Mouse (Mus musculus) urinary bladder, postnatal 14 days (tissue): ENCODE data around the gene Slc10a7.

Experiments used
- DNase-seq: peaks from one replicate; pipeline ENCODE4 v3.0.0; 2021; ENCODE audit warnings: low spot score

The Slc10a7 gene

GRCm38 (mm10) chr8:78624738-78625442 lies 115.7 kb downstream of the Slc10a7 start:
- DNase-seq: no peak

DNA sequence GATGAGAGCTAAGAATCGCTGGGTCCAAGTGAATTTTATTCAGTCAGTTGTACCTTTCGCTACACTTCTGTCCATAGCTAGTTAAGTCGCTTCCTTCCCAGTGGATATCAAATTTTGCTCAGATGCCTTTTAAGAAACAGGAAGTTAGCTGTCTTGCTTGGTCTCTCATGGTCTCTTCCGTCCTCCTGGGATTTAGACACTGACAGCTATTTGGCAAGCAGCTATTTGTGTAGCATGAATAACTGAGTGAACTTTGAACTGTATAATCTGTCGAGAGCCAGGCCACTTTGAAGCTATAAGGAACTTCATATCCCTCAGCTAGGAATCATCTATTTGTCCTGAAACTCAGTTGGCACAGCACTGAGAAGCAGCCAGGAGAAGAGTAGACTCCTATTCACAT lies 117.5 kb downstream of the Slc10a7 start:
- no peak for DNase-seq

- no peak for DNase-seq
Observed at GRCm38 (mm10) chr8:78627793-78628192, 118.6 kb downstream of the Slc10a7 start.

DNA sequence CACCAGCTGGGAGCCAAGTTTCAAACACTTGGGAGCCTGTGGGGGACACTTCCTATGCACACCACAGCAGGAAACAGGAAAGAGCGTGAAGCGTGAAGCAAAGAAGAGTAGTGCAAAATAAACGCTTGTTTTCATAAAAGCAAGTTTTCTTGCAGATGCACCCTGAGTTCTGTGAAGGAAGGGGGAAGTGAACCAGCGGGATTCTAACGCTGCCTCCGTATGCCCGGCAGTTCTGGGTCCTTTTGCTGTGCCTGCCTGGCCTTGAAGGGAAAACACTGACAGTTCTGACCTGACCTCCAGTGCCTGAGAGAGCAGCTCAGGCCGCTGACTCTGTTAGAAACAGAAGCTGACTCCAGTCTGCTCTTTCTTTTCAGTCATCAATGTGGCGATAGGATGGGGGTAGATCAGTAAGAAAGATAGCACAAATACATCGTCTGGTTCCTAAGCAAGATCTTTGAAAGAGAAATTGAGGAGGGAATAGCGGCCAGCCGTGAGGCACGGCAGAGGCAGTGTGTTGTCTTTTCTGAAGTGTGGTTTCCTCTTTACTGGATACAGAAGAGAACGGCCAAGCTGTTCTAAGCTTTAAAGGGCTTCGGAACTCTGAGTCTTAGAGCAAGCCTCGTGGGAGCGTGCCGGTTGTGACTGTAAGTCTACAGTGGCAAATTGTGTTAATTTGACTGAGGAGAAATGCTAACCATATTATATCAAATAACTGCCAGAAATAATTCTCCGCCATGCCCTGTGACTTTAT lies 121.4 kb downstream of the Slc10a7 start:
- DNase-seq: no peak

DNA sequence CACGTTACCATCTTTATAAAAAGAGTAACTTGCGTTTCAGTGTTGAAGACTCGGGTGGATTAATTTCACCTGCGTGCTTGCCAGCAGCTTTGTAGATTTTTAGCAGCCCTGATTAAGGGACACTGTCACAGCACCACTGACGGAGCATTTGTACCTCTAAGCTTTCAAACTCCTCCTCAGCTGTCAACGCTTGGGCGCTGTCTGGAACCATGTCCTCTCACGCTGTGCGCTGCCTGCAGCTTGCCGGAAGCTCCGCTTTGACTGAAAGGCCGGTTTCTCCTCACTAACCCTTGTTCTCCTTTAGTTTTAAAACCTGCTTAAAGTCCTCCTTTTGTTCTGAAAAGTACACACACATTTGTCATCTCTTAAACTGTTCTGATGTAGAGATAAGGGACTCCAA lies 123.9 kb downstream of the Slc10a7 start:
- DNase-seq: no peak

DNA sequence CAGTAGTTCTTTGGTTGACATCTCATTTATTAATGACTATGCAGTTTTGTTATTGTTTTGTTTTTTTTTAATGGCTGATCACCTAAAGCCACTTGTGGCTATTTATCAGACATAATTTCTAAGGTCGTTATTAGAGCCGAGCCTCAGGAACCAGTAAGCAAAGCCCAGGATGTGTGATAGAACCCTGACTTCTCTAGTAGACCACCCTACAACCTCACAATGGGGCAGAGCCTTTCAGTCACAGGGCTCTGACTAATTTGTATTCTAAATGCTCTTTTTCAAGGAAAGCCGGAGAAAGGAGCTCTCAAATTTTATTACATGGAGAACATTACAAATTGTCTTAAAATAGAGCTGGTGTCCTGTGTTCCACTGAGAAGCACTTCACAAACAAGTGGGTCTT lies 124.9 kb downstream of the Slc10a7 start:
- no peak for DNase-seq

DNA sequence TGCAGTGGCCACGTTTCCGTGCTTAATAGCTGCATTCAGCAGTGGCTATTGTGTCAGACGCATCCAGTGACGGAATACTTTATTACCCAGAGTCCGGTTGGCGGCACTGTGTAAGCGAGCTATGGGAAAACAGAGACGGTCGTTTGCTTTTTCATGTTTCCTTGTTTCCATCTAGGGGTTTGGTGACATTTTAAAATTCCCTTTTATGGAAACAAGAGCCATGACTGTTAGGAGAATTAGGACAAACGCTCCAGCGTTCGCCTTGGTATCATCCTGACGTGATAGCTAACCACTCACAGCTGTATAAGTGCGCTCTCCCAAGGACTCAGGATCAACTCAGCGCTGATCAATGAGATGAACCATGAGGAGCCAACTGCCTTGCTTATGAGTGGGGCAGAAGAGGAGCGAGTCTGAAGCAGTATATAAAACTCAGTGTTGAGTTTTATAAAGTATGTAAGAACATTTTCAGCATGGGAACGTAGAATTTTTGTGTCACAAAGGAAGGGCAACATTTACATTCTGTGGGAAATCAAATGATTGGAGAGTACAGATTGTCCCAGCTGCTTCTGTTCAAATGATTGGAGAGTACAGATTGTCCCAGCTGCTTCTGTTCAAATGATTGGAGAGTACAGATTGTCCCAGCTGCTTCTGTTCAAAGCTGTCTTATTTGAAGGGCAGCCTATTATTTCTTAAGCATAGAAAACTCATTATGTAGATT lies 125.5 kb downstream of the Slc10a7 start:
- DNase-seq: no peak

- no peak for DNase-seq
Observed at GRCm38 (mm10) chr8:78635241-78635771, 126.2 kb downstream of the Slc10a7 start.

- no peak for DNase-seq
Observed at GRCm38 (mm10) chr8:78641919-78642318, 132.8 kb downstream of the Slc10a7 start.

DNA sequence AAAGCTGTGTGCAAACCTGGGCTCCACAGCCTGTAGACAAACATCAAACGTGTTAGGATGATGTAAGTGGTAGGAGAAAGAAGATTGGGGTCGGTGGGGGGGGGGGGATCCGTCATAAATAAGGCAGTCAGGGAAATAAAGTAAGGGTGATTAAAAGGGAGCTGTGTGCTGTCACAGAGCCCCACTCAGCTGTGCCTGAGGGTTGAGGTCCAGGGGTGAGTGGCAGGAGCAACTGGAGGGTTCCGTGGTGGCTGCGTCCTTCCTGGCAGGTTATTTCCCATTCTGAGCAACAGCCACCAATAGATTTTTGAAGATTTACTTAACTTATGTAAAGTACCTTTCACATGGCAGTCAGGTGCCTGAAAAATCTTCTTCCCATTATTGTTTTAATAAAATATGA lies 133.2 kb downstream of the Slc10a7 start:
- DNase-seq: no peak

DNA sequence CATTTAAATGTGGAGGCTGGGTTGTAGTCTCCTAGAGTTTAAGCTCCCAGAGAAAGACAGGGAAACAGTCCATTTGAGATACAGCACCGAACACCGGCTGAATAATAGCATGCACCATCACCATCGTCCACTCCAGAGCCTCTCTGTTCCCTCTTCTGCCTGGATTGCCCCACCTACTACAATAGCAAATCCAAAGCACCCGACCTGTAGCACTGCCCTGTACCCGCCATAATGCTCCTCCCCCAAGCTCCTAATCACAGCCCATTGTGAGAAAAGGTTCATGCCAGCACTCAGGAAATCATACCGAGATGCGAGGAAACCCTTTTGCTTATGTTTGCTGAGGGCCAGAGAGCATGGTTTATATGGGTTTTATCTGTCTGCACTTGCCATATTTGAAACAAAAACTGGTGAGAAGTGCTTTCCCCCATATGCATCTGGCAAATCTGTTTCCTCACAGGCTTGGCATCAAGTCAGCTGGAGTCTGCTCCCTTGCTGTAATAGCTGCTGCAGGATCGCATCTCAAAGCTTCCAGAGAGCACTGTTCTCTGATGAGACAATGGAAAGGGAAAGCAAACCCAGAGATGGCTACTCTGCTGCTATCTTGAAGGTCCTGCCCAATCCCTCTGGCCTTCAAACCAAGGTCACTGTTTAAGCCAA lies 138.0 kb downstream of the Slc10a7 start:
- DNase-seq: no peak

DNA sequence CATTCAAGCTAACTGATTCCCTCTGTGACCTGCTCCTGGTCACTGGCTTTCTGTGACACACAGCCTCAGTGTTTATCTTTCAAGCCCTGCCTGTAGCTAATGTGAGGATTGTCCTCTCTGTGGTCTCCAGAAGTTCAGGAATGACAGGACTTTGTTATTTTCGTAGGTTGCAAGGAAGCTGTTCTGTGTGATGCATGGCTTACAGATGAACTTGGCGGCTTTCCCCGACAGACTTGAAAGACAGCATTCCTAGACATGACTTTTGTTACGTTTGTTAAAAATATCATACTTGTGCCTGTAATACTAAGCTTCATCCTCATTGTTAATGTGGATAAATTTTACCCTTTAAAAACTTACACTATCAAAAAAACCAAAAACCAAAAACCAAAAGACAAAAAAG lies 138.7 kb downstream of the Slc10a7 start:
- peak; percentile 70 for DNase-seq

DNA sequence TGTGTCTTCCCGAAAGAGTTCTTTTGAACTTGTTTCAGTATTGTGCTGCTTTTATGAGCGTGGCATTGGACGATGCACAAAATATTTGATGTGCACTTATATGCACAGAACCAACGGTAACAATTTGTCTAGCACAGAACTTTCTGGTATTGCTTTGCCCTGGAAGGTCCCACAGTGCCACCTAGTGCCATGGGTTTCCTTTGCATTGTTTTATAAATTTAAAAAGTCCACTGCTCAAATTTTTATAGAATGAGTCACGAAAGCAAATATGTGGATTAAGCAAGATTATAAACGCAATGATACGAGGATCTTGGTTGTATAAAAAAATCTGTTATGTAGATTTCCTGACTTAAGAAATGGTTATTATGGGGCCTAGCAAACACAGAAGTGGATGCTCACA lies 139.8 kb downstream of the Slc10a7 start:
- DNase-seq: peak; percentile 87

- no peak for DNase-seq
Observed at GRCm38 (mm10) chr8:78651670-78652069, 142.5 kb downstream of the Slc10a7 start.

DNA sequence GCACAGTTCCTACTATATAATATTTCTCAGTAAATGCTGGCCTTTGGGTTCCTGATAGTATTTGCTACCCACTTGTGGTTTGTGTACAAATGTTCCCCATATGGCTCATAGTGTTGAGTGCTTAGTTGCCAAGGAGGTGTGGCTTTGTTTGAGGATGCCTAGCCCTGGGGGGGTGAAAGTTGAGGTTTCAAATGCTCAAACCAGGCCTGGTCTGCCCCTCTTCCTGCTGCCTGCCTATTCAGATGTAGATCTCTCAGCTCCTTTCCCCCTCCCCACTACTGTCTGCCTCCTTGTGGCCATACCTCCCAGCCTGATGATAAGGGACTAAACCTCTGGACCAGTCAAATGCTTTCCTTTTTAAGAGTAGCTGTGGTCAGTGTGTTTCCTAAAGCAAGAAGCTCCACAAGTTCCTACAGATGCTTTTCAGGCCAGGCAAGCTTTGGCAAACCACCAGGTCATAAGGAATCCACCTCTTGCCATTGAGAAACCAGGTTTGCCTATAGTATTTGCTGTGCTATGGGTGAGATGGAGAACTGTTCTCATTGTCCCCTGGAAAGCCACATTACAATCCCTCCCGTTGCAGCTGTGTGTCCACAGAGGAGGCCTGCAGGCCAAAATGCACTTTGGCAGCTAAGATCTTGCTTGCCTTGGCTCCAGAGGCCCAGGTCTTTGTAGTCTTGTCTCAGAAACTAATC lies 146.4 kb downstream of the Slc10a7 start:
- no peak for DNase-seq

DNA sequence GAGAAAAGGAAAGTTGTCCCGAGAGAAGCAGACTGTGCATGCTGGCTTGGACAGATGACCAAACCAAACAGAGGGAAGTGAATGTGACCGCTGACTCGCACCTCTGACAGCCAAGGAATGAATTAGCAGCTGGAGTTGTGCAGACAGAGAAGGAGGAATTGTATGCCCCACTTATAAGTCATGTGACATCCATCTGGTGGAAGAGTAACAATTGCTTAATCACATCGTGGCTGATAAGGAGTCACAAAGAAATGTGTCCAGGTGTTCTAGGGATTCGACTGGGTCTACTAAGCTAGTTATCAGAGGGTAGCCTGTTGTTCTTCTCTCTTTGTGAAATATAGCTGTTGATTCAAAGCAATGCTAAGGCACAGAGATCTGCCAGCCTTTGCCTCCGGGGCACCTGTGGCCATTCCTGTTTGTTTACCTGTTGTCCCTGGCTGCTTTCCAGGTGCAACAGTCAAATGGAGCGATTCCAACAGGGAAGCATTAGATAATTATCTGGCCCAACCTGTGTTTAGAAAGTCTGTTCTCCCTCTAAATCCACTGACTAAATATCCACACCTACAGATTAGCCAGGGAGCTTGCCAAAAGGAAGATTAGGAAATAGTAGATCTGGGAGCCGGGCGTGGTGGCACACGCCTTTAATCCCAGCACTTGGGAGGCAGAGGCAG lies 147.7 kb downstream of the Slc10a7 start:
- peak; percentile 46 for DNase-seq

- DNase-seq: no peak
Observed at GRCm38 (mm10) chr8:78658172-78658571, 149.0 kb downstream of the Slc10a7 start.

- DNase-seq: no peak
Observed at GRCm38 (mm10) chr8:78659617-78660187, 150.6 kb downstream of the Slc10a7 start.

DNA sequence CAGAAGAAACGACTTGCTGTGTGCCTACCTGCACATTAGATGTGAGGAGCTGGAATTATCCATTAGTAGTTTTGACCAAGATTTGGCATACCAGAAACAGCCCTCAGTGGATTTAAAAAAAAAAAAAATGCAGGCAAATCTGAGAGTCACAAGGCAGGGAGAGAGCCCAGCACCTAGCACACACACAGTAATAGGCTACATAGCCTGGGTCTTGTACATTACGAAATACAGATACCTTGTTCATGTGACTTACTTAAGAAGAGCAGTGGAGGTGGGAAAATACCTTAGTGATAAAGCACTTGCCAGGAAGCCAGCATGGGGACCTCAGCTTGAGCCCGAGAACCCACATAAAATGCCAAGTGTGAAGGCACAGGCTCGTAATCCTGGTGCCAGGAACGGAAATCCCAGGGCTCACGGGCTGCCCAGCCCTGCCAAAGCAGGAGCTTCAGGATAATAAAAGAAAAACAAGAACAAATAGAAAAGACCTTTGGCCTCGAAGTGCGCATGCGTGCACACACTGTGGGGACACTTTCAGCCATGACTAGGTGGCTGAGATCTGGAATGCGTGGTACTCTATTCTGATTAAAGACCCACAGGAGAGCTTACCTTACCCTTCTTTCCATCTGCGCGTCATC lies 155.3 kb downstream of the Slc10a7 start:
- DNase-seq: no peak

DNA sequence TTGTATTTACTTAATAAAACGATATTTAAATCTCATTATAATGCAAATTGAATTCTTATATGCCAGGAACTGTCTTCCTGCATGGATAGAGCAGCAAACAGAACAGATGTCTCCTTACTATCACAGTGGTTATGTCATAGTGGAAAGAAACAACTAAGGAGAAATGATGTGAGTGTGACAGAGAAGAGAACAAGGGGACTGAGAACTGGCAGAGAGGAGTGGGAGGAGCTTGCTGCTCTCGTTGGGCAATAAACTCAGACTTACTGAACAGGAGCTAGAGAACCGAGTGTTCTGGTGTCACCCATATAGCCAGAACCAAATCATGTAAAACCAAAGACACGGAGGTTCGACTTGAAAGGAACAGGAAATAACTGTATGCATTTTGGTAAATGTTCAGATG lies 158.3 kb downstream of the Slc10a7 start:
- no peak for DNase-seq
